Mouse (Mus musculus) lung, postnatal 36 days (tissue): Measurements from ENCODE around the gene Rnf186.
A peak's percentile ranks its signal among the peaks of the same experiment; 100 is the strongest.

Experiments
- DNase-seq: peaks from one replicate; pipeline ENCODE4 v3.0.0; 2022; ENCODE audit warnings: mixed read lengths

Gene Rnf186

GRCm38 (mm10) chr4:138966866-138967265 is at the start of gene Rnf186:
Rnf186 (plus strand) TSS chr4:138967112.
- DNase-seq = peak; percentile 88

- DNase-seq = no peak
Measured at GRCm38 (mm10) chr4:138917282-138917681, 49.6 kb upstream of the Rnf186 start.

- DNase-seq = no peak
Measured at GRCm38 (mm10) chr4:138921254-138922130, 45.4 kb upstream of the Rnf186 start.

- DNase-seq = peak; percentile 99
Measured at GRCm38 (mm10) chr4:138922131-138922459, 44.8 kb upstream of the Rnf186 start.

GRCm38 (mm10) chr4:138925561-138925960 is 41.4 kb upstream of the Rnf186 start:
- DNase-seq = no peak

- no peak for DNase-seq
Measured at GRCm38 (mm10) chr4:138933862-138934261, 33.0 kb upstream of the Rnf186 start.

- no peak for DNase-seq
Measured at GRCm38 (mm10) chr4:138934456-138935145, 32.3 kb upstream of the Rnf186 start.

GRCm38 (mm10) chr4:138938495-138939269 is 28.2 kb upstream of the Rnf186 start:
- DNase-seq = peak; percentile 86

GRCm38 (mm10) chr4:138939481-138939880 is 27.4 kb upstream of the Rnf186 start:
- DNase-seq = peak; percentile 94

- DNase-seq = peak; percentile 57
Measured at GRCm38 (mm10) chr4:138941401-138941800, 25.5 kb upstream of the Rnf186 start.

GRCm38 (mm10) chr4:138941966-138942365 is 24.9 kb upstream of the Rnf186 start:
- DNase-seq = peak; percentile 64

GRCm38 (mm10) chr4:138943730-138944129 is 23.2 kb upstream of the Rnf186 start:
- peak; percentile 95 for DNase-seq

- no peak for DNase-seq
Measured at GRCm38 (mm10) chr4:138948257-138948656, 18.7 kb upstream of the Rnf186 start.

- no peak for DNase-seq
Measured at GRCm38 (mm10) chr4:138958612-138959011, 8.3 kb upstream of the Rnf186 start.

GRCm38 (mm10) chr4:138959120-138959519 is 7.8 kb upstream of the Rnf186 start:
- no peak for DNase-seq

- no peak for DNase-seq
Measured at GRCm38 (mm10) chr4:138959926-138960325, 7.0 kb upstream of the Rnf186 start.

- DNase-seq = no peak
Measured at GRCm38 (mm10) chr4:138962719-138963118, 4.2 kb upstream of the Rnf186 start.

- no peak for DNase-seq
Measured at GRCm38 (mm10) chr4:138965871-138966270, 1.0 kb upstream of the Rnf186 start.

- DNase-seq = no peak
Measured at GRCm38 (mm10) chr4:138967485-138967884, 573 bp downstream of the Rnf186 start.

GRCm38 (mm10) chr4:138968772-138969556 is 2.1 kb downstream of the Rnf186 start:
- peak; percentile 53 for DNase-seq

- peak; percentile 70 for DNase-seq
Measured at GRCm38 (mm10) chr4:138969736-138970135, 2.8 kb downstream of the Rnf186 start.

- no peak for DNase-seq
Measured at GRCm38 (mm10) chr4:138971371-138971770, 4.5 kb downstream of the Rnf186 start.
